Mouse (Mus musculus): ENCODE measurements around the gene Slc39a11.

Slc39a11 gene

DNA sequence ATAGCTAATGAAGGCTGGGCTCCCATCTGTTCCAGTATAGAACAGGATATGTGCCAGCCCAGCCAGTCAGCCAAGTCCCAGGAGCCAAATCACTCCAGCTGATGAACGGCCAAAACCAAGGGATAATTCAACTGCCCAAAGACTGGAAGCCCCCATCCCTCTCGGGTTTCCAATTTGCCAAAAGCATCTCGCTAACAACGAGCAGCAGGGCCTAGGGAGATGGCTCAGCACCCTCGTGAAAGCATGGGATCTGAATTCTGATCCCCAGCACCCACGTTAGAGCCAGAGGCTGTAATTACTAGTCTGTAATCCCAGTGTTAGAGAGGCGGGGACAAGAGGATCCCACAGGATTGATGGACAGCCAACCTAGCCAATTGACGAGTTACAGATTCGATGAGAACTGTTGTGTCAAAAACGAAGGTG is 15.2 kb downstream of the Slc39a11 start:
- CTCF ChIA-PET, result no interaction called here

DNA sequence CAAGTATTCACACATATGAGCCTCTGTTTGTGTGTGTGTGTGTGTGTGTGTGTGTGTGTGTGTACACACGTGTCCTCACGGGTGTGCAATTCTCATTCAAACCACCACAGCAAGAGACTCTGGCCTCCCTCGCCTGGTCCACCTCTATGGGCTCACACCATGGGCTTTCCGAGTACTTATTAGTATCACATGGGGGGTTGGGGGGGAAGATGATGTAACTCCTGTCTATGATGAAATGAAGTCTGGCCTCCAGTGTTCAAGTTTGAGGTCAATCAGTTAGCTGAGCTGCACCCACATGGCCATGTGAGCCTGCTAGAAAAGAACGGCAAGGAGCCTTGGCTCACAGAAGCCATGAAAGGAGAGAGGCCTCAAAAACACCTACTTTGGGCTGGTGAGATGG is 16.5 kb downstream of the Slc39a11 start:
- CTCF ChIA-PET, result interaction anchor here (0.6 kb wide), 1 partner anchor 514 kb away, joined by 10 read pairs; no protein-coding TSS in a partner anchor

DNA sequence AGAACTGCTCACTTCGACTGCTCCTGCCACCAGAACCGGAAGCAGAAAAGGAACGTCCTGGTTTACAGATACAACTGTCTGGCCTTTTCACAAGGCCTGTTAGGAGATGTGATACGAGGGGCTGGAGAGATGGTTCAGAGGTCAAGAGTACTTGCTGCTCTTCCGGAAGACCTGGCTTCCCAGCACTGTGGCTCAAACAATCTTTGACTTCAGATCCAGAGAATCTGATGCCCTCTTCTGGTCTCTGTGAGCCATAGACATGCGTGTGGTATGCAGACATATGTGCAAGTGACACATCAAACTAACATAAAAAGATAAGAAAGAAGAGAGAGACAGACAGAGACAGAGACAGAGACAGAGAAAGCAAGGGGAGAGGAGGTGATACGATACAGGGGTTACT is 17.6 kb downstream of the Slc39a11 start:
- CTCF ChIA-PET, result no interaction called here

DNA sequence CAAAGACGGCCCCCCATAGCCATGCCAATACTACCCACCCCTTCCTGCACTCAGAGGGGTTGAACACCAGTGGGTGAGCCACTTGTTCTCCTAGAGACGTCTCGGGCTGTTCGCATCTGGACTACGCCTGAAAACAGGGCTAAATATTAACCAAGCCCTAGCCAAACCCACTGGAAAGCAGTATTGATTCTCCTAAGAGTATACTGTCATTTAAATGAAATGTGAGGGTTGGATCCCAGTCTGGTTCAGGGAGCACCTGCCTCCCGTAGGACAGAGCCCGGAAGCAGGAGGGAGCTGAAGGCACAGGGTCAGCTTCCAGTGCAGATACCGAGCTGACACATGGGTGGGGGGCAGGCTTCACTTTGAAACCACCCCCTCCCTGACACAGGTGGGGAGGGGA is 18.0 kb downstream of the Slc39a11 start:
- CTCF ChIA-PET, result no interaction called here

DNA sequence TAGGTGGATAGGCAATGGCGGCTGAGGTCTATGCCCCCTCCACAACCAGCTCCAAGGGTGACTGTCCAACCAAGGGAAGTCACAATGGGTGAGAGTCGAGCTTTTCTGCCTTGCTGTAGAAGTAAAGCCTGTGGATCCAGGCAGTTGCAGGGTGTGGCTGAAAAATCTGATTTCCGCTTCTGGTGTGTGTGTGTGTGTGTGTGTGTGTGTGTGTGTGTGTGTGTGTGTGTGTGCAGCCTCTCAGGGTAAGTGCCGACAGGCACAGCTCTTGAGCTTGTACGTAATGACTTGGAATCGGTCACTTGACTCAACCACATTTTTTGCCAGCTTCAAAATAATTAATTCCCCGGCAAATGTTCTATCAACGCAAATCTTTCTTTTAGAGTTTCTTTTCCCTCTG is 18.6 kb downstream of the Slc39a11 start:
- CTCF ChIA-PET, result interaction anchor here (0.5 to 0.8 kb wide), 2 partner anchors 79 to 335 kb away, joined by 3 read pairs; no protein-coding TSS in a partner anchor

DNA sequence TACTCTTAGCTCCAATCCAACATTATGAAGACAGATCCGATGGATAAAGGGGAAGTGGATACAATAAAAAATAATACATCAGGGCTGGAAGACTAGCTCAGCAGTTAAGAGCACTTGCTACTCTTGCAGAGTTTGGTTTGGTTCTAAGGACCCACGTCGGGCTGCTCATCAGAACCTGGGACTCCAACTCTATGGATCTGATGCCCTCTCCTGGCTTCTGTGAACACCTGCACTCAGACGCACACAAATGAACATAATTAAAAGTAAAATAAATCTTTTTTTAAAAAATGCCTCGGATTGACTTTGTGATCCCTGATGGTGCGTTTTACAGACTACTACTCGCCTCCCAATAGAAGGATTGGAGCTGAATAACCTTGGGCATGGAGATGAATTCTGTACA is 19.2 kb downstream of the Slc39a11 start:
- CTCF ChIA-PET, result interaction anchor here (0.5 to 0.8 kb wide), 2 partner anchors 80 to 334 kb away, joined by 3 read pairs; no protein-coding TSS in a partner anchor

DNA sequence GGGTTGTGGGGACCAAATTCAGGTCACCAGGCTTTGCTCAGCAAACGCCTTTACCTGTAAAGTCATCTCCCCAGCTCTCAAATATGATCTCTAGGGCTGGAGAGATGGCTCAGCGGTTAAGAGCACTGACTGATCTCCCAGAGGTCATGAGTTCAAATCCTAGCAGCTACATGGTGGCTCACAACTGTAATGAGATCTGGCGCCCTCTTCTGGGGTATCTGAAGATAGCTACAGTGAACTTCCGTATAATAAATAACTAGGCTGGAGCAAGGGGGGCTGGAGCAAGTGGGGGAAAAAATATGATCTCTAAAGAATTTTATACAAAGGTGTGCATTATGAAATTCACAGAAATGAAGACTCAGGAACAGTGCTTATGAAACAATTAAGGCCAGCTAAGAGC is 22.1 kb downstream of the Slc39a11 start:
- CTCF ChIA-PET, result interaction anchor here (0.6 kb wide), 1 partner anchor 61 kb away, joined by 5 read pairs; no protein-coding TSS in a partner anchor

DNA sequence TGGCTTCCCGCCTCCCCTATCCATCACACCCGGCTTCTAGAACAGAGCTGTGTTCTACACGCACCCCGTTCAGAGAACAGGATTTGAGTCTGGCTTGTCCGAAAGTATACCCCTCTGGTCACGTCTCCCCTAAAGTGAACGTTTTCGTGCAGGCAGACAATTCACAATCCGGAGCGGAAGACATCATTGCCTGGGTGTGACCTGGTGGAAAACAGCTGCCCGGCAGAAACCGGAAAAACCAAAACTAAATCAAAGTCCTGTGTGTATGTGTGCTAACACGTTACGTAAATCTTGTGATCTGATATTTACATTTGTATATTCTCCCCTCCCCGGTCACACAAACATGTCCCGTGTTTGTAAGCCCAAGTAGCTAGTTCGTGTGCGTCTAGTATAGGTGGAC is 24.4 kb downstream of the Slc39a11 start:
- CTCF ChIA-PET, result no interaction called here

DNA sequence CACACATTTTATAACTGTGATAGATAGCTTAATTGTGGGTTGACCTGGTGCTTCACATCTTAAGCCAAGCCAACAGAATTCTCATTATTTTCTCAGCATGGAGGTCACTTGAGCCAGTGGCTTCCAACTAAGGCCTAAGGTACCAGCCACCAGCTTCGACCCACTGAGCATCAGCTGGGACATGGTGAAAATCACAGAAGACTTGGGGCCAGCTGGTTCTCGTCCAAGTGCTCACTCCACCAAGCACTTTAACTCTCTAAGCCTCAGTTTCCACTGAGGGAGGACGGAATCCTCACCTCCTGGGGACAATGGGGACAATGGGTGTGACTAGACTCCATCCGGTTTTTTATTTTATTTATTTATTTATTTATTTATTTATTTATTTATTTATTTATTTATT is 27.9 kb downstream of the Slc39a11 start:
- CTCF ChIA-PET, result interaction anchor here (0.6 kb wide), 1 partner anchor 753 kb away, joined by 4 read pairs; no protein-coding TSS in a partner anchor

DNA sequence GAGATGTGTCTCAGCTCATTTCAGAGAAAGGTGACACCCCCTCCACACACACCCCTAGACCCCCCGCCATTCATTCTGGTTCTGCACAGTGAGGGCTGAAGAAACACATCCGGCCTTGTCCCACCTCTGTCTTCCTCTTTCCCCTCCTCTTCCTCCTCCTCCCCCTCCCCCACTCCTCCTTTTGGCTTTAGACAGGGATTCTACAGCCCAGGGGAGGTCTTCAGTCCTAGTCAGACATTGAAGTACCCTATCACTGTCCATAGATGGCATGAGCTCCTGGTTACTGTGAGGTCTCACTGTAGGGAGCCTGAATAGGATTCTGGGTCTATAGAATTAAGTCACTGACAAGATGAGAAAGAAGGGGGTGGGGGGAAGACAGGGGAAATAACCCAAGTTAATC is 28.9 kb downstream of the Slc39a11 start:
- CTCF ChIA-PET, result interaction anchor here (0.6 kb wide), 1 partner anchor 39 kb away, joined by 3 read pairs; no protein-coding TSS in a partner anchor

DNA sequence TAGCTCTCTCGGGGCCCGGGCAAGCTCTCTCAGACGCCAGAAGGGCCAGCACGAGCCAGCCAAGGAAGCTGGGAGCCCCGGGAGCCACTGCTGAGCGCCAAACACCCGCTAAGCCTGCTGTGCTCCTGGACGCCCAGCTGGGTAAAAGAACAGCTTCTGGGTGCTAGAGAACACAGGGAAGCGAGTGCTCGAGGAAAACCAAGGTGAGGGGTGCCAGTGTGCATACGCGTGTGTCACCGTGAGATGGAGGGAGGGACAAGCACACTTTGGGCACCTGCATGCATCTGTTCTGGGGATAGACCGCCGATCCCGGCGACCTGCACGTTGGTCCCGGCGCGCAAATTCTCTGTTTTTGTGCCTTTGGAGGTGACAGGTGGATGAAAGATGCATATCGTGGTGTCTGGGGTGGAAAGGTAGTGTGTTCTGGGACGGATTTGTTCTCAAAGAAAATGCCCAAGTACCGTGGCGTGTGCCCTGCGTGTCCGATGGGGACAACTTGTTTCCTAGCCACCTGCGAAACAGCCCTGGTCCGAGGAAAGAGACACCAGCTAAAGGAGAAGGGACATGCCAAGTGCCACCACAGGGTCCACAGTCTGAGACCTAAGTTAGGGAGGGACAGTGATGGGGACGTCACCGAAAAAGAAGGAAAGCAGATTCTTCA is 30.3 kb downstream of the Slc39a11 start:
- CTCF ChIA-PET, result interaction anchor here (0.6 kb wide), 2 partner anchors 55 to 748 kb away, joined by 7 read pairs; no protein-coding TSS in a partner anchor

DNA sequence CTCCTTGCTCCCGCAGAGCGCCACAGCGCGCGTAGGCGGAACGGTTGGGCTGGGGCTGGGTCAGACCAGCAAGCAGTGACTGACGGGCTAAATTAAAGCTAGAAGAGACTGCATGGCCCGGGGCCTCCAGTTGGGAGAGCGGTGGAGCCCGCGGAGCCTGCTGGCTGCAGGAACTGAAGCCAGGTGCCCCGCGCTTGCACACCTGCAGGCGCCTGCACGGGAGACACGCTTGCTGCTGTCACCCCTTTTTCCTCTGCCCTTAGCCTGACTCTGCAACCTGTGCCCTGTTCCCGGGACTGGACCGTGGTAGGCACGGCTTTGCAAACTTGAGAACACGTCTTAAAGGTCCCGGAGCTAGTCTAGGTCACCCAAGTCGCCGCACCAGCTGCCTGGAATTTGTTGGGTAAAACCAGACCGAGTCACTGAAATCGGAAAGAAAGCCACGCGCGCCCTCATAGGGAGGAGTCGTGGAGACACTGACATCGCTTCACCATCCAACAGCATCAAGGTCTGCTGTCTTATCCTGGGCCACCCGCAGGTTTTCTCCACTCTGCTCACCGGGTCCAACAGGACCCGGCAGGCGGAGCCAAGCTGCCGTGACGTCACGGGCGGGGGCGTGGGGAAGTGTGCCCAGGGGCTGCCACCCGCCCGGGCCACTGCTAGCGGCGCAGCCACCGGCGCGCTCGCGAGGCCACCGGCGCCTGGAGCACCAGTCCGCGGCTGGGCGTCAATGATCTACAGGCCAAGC is 31.0 kb downstream of the Slc39a11 start, which contains the start of gene Sstr2:
Gene Sstr2, plus strand, starts transcription at position 671 of the 748 bp plus-strand sequence.
- CTCF ChIA-PET, result interaction anchor here (0.6 kb wide), 1 partner anchor 422 kb away, joined by 3 read pairs; no protein-coding TSS in a partner anchor

DNA sequence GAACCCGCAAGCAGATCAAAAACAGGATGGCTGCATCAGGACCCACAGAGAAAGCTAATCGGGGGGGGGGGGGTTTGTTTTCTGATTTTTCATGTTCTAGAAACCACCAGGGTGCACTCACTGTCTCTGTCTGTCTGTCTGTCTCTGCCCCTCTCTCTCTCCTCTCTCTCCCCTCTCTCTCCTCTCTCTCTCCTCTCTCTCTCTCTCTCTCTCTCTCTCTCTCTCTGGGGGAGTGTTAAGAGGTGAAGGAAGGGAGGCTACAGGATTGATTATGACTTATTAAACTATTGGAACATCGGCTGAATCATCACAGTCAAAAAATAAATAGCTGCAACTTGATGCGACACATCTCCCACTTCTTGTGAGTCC is 31.6 kb downstream of the Slc39a11 start:
- CTCF ChIA-PET, result interaction anchor here (0.6 kb wide), 1 partner anchor 421 kb away, joined by 3 read pairs; no protein-coding TSS in a partner anchor

DNA sequence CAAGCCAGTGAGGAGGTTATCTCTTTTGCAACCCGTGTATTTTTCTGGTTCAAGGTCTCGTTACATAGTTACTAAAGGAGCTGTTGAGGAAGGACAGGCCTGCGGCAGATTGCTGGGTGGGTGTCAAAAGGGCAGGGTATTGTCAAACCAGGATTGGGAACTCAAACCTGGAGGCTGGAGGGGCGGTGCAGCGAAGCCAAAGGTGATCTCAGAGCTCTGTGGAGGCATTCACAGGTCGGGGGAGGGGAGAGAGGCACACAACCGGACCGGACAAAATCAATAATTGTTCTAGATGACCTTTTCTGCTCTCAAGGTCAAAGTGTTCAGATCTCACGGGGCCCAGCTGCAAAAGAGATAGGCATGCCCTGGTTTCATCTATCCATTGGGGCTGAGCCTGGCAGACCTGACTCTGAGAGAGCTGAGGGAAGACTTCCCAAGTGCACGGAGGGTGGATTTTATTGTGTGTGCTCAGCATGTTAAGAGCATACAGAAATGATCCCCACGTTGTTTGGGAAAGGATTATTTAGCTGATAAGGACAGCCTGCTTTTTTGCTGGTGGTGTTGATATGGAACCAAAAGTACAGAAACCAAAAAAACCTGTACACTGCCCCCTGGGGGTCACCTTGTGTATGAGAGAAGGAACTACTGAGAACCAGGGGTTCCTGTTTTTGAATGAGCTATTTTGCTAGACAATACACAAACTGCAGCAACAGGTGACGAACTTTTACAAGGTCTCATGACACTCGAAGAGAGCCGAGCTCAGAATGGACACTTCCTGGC is 32.6 kb downstream of the Slc39a11 start:
- CTCF ChIA-PET, result interaction anchor here (0.6 kb wide), 1 partner anchor 320 kb away, joined by 3 read pairs; no protein-coding TSS in a partner anchor

DNA sequence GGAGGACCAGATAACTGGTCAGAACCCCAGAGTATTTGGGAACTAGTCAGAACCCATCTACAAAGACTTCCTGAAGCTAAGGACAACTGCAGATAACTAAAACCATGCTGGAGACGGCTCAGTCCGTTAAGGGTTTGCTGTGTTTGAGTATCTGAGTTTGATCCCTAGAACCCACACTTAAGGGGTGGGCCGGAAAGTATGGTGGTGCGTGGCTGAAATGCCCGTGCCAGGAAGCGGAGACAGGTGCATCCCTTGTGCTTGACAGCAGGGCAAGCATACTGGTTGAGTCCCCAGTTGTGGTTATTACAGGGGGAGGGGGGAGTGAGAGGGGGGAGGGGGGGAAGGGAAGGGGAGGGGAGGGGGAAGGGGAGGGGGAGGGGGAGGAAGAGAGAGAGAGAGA is 35.4 kb downstream of the Slc39a11 start:
- CTCF ChIA-PET, result no interaction called here

DNA sequence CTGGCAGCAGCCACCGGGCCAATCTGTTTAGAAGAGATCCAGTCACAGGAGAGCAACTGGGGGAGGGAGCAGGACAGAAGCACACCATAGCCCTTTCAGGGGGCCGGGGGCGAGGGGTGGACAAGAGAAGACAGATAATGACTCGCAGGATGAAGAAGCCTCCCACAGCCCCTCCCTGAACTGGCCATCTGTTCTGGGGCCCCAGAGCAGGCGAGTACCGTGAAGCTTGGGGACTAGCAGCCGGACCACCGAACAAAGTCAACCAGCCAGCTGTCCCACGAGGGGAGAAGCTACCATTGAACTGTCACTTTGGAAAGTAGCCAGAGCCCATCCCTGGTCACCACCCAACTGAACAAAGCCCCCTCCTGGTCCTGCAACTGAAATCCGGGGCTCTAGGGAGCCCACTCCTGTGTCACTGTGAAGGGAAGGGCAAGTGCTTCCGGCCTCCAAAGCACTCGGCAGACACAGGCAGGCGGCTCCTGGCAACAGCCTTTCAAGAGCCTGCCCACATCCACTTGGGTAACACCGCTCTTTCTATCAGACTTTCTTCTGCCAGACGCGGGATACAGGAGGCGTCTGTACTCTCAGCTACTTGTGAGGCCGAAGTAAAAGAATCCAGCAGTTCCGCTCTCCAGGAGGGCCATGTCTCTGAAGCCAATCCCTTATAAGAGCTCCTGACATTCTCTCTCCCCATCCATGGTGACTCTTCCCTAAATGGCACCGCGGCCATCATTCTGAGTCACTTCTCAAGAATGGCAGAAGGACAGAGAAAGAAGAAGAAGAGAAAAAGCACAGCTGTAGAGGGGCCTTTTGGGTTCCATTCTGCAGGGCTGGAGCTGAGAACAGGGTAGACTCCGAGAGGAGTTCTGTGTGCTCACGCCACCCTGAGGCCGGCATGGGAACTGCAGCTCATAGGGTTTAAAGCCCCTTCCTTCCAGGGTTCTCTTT is 37.9 kb downstream of the Slc39a11 start:
- CTCF ChIA-PET, result interaction anchor here (0.7 kb wide), 1 partner anchor 53 kb away, joined by 3 read pairs; no protein-coding TSS in a partner anchor

DNA sequence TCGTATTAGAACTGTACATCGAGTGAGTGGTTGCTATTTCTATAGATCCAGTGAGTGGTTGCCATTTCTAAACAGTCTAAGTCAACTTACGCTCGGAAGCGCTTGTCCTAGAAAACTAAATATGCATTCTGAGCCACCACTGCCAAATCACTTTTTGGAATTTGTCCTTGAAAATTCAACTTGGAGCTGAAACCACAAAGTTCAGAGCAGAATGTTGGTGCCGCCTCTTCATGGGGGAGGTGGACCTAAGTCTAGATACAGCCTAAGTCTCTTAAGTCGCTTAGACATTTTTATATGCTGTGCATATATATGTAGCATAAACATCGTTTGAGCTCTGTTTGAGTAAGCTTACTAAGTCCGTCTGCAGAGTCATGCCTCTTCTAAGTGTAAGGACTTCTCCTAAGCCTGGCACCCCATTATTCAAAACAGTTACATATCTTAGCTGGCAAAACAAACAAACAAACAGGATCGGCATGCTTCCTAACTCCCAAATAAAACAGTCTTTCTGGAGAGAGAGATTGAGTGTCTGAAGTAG is 38.7 kb downstream of the Slc39a11 start:
- CTCF ChIA-PET, result no interaction called here

DNA sequence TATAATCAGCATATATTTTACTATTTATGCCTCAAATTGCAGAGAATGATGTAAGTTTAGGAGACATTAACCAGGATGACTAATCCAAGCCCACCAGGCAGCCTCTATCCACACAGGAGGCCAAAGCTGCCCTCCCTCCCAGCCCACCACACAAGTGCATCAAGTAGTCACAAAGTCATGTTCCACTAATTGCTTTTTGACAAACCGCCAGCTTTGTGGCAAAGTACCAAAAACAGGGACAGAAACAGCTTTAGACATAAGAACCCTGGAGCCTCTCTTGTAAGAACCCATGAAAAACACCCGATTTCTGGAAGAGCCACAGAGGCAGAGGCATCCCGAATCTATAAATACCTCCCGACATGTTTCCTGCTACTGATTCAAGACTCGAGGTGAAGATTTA is 39.6 kb downstream of the Slc39a11 start:
- CTCF ChIA-PET, result interaction anchor here (0.7 kb wide), 1 partner anchor 9 kb away, joined by 3 read pairs; no protein-coding TSS in a partner anchor

DNA sequence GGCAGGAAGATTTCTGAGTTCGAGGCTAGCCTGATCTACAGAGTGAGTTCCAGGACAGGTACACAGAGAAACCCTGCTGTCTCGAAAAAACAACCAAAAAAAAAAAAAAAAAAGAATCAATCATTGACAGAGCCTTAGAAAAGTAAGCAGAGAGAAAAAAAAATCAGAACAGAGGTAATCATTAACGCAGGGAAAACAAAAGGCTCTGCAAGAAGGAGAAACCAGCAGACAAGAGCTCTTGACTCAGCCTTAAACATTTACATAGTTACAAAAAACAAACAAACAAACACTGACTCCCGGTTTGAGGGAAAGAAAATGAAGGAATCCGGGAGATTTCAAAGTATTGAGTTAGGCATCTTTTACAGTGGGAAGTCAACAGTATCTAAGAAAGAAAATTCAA is 40.3 kb downstream of the Slc39a11 start:
- CTCF ChIA-PET, result interaction anchor here (0.7 kb wide), 1 partner anchor 8 kb away, joined by 3 read pairs; no protein-coding TSS in a partner anchor

DNA sequence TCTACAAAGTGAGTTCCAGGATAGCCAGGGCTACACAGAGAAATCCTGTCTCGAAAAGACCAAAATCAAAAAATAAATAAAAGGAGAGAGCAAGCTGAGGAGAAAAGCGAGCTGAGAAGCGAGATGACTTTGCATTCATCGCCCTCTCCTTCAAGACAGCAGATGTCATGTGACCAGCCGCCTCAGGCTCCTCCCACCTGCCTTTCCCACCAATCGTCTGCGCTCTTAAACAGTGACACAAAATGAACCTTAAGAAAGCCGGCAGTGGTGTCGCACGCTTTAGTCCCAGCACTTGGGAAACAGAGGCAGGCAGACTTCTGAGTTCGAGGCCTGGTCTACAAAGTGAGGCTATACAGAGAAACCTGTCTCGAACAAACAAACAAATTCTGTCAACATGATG is 42.3 kb downstream of the Slc39a11 start:
- CTCF ChIA-PET, result no interaction called here

All from spleen, embryonic (tissue).